Mouse (Mus musculus): Measurements from ENCODE around the gene Ebf1.

Gene Ebf1

GRCm38 (mm10) chr11:44861108-44861507, 244.0 kb downstream of the Ebf1 start:
- DNase-seq, result no peak

- DNase-seq, result no peak
These were observed 246.8 kb downstream of the Ebf1 start for GRCm38 (mm10) chr11:44863910-44864309.

DNA sequence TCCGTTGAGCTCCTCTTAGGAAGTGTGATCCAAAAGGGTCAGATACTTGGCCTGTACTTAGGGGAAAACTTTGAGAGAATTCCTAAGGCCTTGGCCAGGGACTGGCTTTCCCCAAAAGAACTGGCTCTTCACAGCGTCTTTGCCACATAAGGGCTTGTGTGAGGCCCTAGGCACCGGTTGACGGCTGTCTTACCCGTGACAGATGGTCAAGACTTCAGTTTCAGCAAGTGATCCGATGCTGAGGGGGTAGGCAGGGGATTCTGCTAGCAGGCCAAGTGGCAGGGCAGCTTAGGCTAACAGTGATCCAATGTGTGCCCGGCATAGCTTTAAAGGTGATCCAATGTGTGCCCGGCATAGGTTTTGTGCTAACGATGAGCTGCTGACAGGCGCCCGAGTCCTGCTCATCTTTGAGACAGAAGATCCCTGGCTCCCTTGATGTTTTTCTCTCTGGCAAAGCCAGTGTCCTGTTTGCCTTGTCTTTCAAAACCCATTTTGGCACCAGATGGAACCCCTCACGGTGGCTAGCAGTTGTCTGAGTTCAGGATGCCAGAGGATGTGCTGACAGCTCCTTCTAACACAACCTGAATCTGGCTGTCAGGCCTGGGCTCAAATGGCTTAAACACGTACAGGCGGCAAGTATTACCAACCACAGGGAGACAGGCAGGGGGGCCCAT, 249.5 kb downstream of the Ebf1 start:
- peak; percentile 64 for DNase-seq

GRCm38 (mm10) chr11:44867433-44867832, 250.3 kb downstream of the Ebf1 start:
- no peak for DNase-seq

DNA sequence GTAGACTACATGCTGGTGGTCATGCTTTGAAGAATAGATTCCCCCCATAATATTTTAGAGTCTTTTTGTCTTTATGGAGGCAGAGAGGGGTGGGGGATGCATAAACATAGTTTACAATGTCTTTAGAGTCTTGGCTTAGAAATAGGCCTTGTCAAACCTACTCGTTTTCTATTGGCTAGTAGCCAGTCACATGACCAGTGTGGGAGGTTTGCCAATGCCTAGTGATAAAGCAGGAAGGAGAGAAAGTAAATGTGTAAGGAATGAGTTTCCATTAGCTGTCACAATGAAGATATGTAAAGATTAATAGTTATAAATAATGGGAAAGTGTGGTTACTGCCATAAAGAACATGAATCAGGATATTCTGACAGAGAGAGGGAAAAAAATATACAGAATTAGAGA, 256.8 kb downstream of the Ebf1 start:
- no peak for DNase-seq

- DNase-seq, result no peak
These were observed 258.1 kb downstream of the Ebf1 start for GRCm38 (mm10) chr11:44875171-44875570.

GRCm38 (mm10) chr11:44881056-44881683, 264.1 kb downstream of the Ebf1 start:
- DNase-seq, result no peak

- DNase-seq, result no peak
These were observed 265.4 kb downstream of the Ebf1 start for GRCm38 (mm10) chr11:44882476-44882970.

GRCm38 (mm10) chr11:44884337-44884736, 267.2 kb downstream of the Ebf1 start:
- no peak for DNase-seq

DNA sequence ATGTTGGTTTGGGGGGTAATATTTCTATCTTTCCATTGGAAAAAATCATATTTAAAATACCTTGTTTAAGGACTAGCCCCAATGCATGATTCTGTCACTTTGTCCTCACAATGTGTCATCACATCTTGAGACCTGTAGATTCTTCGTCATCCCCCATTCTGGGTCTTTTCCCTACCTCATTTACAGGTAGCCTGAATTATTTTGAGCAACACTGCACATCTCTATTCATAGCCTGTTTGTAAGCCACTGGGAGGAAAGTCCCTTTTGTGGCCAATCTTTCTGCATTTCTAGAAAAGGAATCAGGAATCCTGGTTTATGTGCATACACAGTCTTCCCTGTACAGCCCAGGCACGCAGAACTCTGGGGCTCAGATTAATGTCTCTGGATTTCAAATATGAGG, 269.8 kb downstream of the Ebf1 start:
- DNase-seq, result no peak

- DNase-seq, result no peak
These were observed 270.6 kb downstream of the Ebf1 start for GRCm38 (mm10) chr11:44887691-44888090.

DNA sequence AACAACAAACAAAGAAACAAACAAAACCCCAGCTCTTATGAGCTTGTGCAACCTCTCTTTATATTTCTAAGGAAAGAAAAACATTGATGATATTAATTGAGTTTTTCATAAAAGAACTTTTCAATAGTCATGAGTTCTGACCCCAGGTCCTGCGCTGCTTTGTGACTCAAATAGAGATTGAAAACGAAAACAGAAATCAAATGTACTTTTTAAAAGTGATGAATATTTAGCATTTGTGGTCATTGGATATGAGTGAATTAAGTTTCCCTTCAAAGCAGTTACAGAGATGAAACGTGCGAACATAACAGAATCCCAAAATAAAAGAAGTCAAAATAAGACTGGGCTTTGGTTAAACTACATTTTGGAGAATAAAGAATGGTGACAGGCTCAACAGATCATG, 271.3 kb downstream of the Ebf1 start:
- no peak for DNase-seq

- DNase-seq, result no peak
These were observed 275.9 kb downstream of the Ebf1 start for GRCm38 (mm10) chr11:44892814-44893521.

- DNase-seq, result no peak
These were observed 276.9 kb downstream of the Ebf1 start for GRCm38 (mm10) chr11:44893986-44894385.

GRCm38 (mm10) chr11:44894798-44895197, 277.7 kb downstream of the Ebf1 start:
- no peak for DNase-seq

DNA sequence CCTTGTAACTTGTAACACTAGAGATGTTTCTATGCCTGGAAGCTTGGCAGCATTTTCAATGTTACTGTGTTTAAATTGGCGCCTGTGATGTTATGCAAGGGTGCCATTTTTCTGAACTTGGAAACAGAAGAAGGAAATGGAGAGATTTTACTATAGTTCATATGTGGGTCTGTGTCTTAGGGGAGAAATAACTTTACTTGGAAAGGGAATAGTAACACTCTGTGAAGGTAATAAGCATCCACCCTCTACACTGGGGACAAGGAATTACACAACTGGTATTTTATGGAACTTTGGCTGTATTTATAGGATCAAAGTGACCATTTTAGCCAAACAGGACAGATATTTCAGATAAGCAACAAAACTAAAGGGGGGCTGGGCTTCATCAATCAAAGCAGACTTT, 278.8 kb downstream of the Ebf1 start:
- no peak for DNase-seq

- no peak for DNase-seq
These were observed 280.1 kb downstream of the Ebf1 start for GRCm38 (mm10) chr11:44897140-44897665.

DNA sequence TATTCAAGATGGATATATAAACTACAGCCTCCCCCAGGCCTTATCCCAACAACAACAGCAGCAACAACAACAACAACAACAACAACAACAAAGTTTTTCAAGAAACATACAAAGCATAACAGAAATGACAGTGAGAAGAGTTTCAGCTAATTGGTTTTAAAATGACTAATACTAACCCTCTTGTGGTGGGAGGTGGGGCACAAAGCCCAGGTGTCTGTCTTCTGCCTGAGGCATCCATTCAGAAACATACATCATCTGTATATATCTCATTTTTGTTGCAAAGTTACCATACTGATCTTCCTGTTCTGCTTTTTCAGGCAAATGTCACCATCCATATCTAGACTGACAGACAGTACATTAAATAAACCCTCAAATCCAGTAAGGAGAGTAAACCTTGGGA, 282.4 kb downstream of the Ebf1 start:
- DNase-seq, result no peak

DNA sequence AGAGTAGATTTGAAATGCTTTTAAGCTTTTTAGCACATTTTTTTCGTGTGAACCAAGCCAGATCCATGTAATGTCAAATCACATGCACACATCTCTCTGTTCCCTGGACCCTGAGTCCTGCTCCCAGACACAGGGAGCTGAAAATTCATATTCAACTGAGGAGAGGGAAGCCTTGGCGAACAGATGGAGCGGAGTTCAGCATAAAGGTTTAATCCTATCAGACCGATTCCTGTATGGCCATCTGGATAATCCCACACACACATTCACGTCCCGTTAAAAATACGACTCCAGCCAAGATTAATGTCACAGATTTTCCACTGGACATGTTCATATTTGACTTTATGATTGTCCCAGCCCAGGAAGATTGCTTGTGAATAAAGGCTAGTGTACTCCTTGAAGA, 282.8 kb downstream of the Ebf1 start:
- peak; percentile 6 for DNase-seq

DNA sequence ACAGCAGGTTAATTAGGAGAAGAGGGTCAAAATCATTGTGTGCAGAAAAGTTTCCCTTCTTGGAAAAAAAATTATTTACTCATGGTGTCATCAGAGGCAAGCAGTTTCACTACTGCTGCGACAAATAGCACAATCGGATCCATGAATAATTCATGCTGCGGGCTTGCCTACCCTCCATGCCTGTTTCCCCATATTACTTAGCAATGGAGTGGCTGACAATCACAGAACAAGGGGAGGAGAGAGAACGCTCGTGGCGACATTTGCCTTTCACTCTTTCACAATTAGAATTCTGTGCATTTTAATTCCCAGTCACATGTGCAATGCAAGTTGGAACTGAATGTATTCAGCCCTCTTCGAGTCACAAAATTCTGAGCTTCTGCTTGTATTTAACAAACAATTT, 283.4 kb downstream of the Ebf1 start:
- DNase-seq, result no peak

GRCm38 (mm10) chr11:44901715-44902114, 284.6 kb downstream of the Ebf1 start:
- DNase-seq, result no peak

DNA sequence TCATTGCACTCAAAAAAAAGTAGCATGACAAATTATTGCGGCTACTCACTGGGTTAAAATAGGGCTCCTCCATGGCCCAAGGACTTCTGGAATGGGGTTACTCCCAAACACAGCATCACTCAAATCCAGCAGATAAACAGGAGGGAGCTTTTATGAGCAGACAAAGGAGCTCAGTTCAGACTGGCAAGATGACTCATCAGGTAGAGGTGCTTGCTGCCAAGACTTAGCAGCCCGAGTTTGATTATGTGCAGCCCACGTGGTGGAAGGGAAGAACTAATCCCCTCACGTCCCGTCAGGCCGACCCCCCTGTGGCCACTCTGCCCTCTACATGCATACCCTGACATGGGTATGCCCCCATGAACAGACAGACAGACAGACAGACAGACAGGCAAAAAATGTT, 285.0 kb downstream of the Ebf1 start:
- no peak for DNase-seq

- DNase-seq, result no peak
These were observed 287.0 kb downstream of the Ebf1 start for GRCm38 (mm10) chr11:44904121-44904520.

DNA sequence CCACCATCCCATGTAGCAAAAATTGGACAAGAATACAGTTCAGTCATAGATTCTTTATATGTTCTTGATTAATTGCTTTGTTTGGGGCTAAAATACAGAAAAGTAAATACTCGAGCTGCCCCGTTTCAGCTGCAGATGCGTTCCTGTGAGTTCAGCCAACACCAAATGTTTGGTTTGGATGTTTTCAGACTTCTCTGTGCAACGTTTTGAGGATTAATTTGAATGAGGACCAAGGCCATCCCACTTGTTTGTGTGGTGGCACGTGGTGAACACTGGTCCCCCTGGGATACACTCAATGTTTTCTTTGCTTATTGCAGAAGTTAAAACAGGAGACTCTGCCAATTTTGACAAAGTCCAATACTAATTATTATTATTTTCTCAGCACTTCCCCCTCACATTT, 289.3 kb downstream of the Ebf1 start:
- no peak for DNase-seq
